Mouse (Mus musculus): ENCODE results near the gene 2900026A02Rik.
A peak's percentile ranks its signal among the peaks of the same experiment; 100 is the strongest.
"Not testable (repeated sequence)": the region's sequence is repeated elsewhere in the genome, so short reads cannot be mapped to it uniquely, and the experiment has no call there.

Gene 2900026A02Rik

GRCm38 (mm10) chr5:113122326-113123054 is 98.5 kb downstream of the 2900026A02Rik start:
- peak; percentile 22 for DNase-seq (ENCODE audit: low spot score)

GRCm38 (mm10) chr5:113121591-113121875 is 99.5 kb downstream of the 2900026A02Rik start:
- DNase-seq (ENCODE audit: low spot score) = no peak

GRCm38 (mm10) chr5:113120741-113121590 is 100.1 kb downstream of the 2900026A02Rik start:
- peak; percentile 45 for DNase-seq (ENCODE audit: low spot score)

GRCm38 (mm10) chr5:113119861-113120465 is 101.1 kb downstream of the 2900026A02Rik start:
- DNase-seq (ENCODE audit: low spot score) = no peak

GRCm38 (mm10) chr5:113119291-113119690 is 101.7 kb downstream of the 2900026A02Rik start:
- no peak for DNase-seq (ENCODE audit: low spot score)

GRCm38 (mm10) chr5:113118695-113119094 is 102.3 kb downstream of the 2900026A02Rik start:
- peak; percentile 50 for DNase-seq (ENCODE audit: low spot score)

GRCm38 (mm10) chr5:113117361-113117760 is 103.7 kb downstream of the 2900026A02Rik start:
- DNase-seq (ENCODE audit: low spot score) = no peak

GRCm38 (mm10) chr5:113115896-113116295 is 105.1 kb downstream of the 2900026A02Rik start:
- no peak for DNase-seq (ENCODE audit: low spot score)

GRCm38 (mm10) chr5:113114264-113115225 is 106.5 kb downstream of the 2900026A02Rik start:
- no peak for DNase-seq (ENCODE audit: low spot score)

GRCm38 (mm10) chr5:113113120-113113519 is 107.9 kb downstream of the 2900026A02Rik start:
- no peak for DNase-seq (ENCODE audit: low spot score)

- DNase-seq (ENCODE audit: low spot score) = peak; percentile 25
These were observed 109.7 kb downstream of the 2900026A02Rik start for GRCm38 (mm10) chr5:113111336-113111735.

GRCm38 (mm10) chr5:113110929-113111328 is 110.1 kb downstream of the 2900026A02Rik start:
- no peak for DNase-seq (ENCODE audit: low spot score)

- not testable (repeated sequence) for DNase-seq (ENCODE audit: low spot score)
These were observed 111.4 kb downstream of the 2900026A02Rik start for GRCm38 (mm10) chr5:113109651-113110050.

GRCm38 (mm10) chr5:113108165-113108764 is 112.8 kb downstream of the 2900026A02Rik start:
- DNase-seq (ENCODE audit: low spot score) = no peak

- DNase-seq (ENCODE audit: low spot score) = no peak
These were observed 113.3 kb downstream of the 2900026A02Rik start for GRCm38 (mm10) chr5:113107709-113108108.

- DNase-seq (ENCODE audit: low spot score) = no peak
These were observed 114.4 kb downstream of the 2900026A02Rik start for GRCm38 (mm10) chr5:113106594-113106993.

GRCm38 (mm10) chr5:113105481-113105880 is 115.6 kb downstream of the 2900026A02Rik start:
- no peak for DNase-seq (ENCODE audit: low spot score)

GRCm38 (mm10) chr5:113105035-113105434 is 116.0 kb downstream of the 2900026A02Rik start:
- no peak for DNase-seq (ENCODE audit: low spot score)

- DNase-seq (ENCODE audit: low spot score) = peak; percentile 33
These were observed 118.6 kb downstream of the 2900026A02Rik start for GRCm38 (mm10) chr5:113102455-113102854.

GRCm38 (mm10) chr5:113101457-113101856 is 119.6 kb downstream of the 2900026A02Rik start:
- no peak for DNase-seq (ENCODE audit: low spot score)

GRCm38 (mm10) chr5:113100422-113100821 is 120.6 kb downstream of the 2900026A02Rik start:
- no peak for DNase-seq (ENCODE audit: low spot score)
